28 mouse cellular contexts compared by ENCODE assay signal in genomic region chr4:83030097-83030496, GRCm38 (mm10). TPM values are rescaled to one million over a fixed set of nuclear protein-coding genes. Genes with fewer than 3 reads are reported as not detected.
"Had no signal": no experiment of that assay in that cellular context is flagged by ENCODE, and none has a peak within 500 bp of the region (broad histone marks: within the 10 kb centered on the region; RNA-seq: fewer than 3 reads in every experiment).

No protein-coding gene starts in this region.

- H3K4me3 ChIP-seq: heart, embryonic 10.5 days; heart, embryonic 12.5 days; hindbrain, embryonic 10.5 days; hindbrain, embryonic 12.5 days; intestine, embryonic 15.5 days; kidney, embryonic 15.5 days; left cerebral cortex, adult 2 months; limb, embryonic 13.5 days; limb, embryonic 15.5 days; liver, embryonic 12.5 days had no signal

- H3K27me3 ChIP-seq: heart, embryonic 12.5 days; hindbrain, embryonic 12.5 days; intestine, embryonic 15.5 days; kidney, embryonic 15.5 days; limb, embryonic 13.5 days; limb, embryonic 15.5 days; liver, embryonic 12.5 days had no signal

- H3K27ac ChIP-seq: heart, embryonic 10.5 days; hindbrain, embryonic 10.5 days; hindbrain, embryonic 12.5 days; hindbrain, embryonic 14.5 days; intestine, embryonic 15.5 days; kidney, embryonic 15.5 days; kidney, postnatal 0 days; left cerebral cortex, adult 2 months; limb, embryonic 13.5 days; limb, embryonic 15.5 days; liver, embryonic 12.5 days; liver, embryonic 14.5 days had no signal

- ATAC-seq: hindbrain, embryonic 16.5 days; inflammation-experienced regulatory T-cells, adult 6 months; intestine, embryonic 15.5 days; intestine, postnatal 0 days; liver, embryonic 12.5 days had no signal

- H3K9me3 ChIP-seq: heart, embryonic 10.5 days; heart, embryonic 12.5 days; hindbrain, embryonic 10.5 days; hindbrain, embryonic 12.5 days; intestine, embryonic 15.5 days; kidney, embryonic 15.5 days; limb, embryonic 13.5 days; limb, embryonic 15.5 days; liver, embryonic 12.5 days had no signal

- DNase-seq: gastrocnemius, postnatal 10 days; gastrocnemius, postnatal 25 days; heart, adult 18-20 months; heart, postnatal 4 days; kidney, adult 18-20 months; kidney, adult 8-10 months; kidney, postnatal 14 days; kidney, postnatal 36 days; layer of hippocampus, adult 9-11 months; layer of hippocampus, postnatal 36 days; left cerebral cortex, postnatal 4 days had no signal

- H3K36me3 ChIP-seq: hindbrain, embryonic 10.5 days; hindbrain, embryonic 12.5 days; intestine, embryonic 15.5 days; kidney, embryonic 15.5 days; limb, embryonic 13.5 days; limb, embryonic 15.5 days; liver, embryonic 12.5 days had no signal

- H3K4me2 ChIP-seq: heart, embryonic 12.5 days; hindbrain, embryonic 12.5 days; hindbrain, embryonic 14.5 days; intestine, embryonic 15.5 days; kidney, embryonic 15.5 days; limb, embryonic 13.5 days; limb, embryonic 15.5 days; liver, embryonic 12.5 days had no signal

- H3K9ac ChIP-seq: heart, embryonic 12.5 days; hindbrain, embryonic 12.5 days; hindbrain, embryonic 14.5 days; intestine, embryonic 15.5 days; kidney, embryonic 15.5 days; limb, embryonic 13.5 days; limb, embryonic 15.5 days; liver, embryonic 12.5 days; liver, embryonic 14.5 days had no signal

- H3K4me1 ChIP-seq: intestine, embryonic 15.5 days; limb, embryonic 15.5 days; liver, embryonic 12.5 days had no signal

RNA-seq across cellular contexts. Expression of gene Frem1, which starts 22.0 kb away (rescaled TPM):
- total RNA-seq: granulocyte monocyte progenitor cell, adult 5-6 weeks had no signal
- polyA plus RNA-seq: inflammation-experienced regulatory T-cells, adult 6 months had no signal
